ENCODE assay signal across 14 mouse cellular contexts in genomic region chr9:53072088-53072487, GRCm38 (mm10).
DNase-seq lines count a peak whose midpoint lies in the region; ATAC-seq and TF ChIP-seq lines count a peak whose summit lies in the region.
"Had no signal": no experiment of that assay in that cellular context is flagged by ENCODE, and none has a peak within 500 bp of the region (broad histone marks: within the 10 kb centered on the region; RNA-seq: fewer than 3 reads in every experiment).

No protein-coding gene starts in this region.

- no peaks in the 10 kb centered on the region for H3K9me3 ChIP-seq in embryonic facial prominence, embryonic 14.5 days (ENCODE audit: control insufficient read depth, low read length)
- no peaks in the 10 kb centered on the region for H3K9me3 ChIP-seq in embryonic facial prominence, embryonic 10.5 days
- no peaks in the 10 kb centered on the region for H3K9me3 ChIP-seq in limb, embryonic 12.5 days
- no peaks in the 10 kb centered on the region for H3K9me3 ChIP-seq in limb, embryonic 10.5 days (replicated peaks)
- no peaks in the 10 kb centered on the region for H3K9me3 ChIP-seq in forebrain, postnatal 0 days (ENCODE audit: low read length)
- H3K9me3 ChIP-seq: embryonic facial prominence, embryonic 13.5 days; intestine, embryonic 15.5 days had no signal

- H3K36me3 ChIP-seq in embryonic facial prominence, embryonic 14.5 days (ENCODE audit: control insufficient read depth, insufficient read depth, low read length) = no peaks in the 10 kb centered on the region
- H3K36me3 ChIP-seq in embryonic facial prominence, embryonic 10.5 days (replicated peaks) = no peaks in the 10 kb centered on the region
- H3K36me3 ChIP-seq in limb, embryonic 12.5 days = no peaks in the 10 kb centered on the region
- no peaks in the 10 kb centered on the region for H3K36me3 ChIP-seq in limb, embryonic 10.5 days
- no peaks in the 10 kb centered on the region for H3K36me3 ChIP-seq in forebrain, postnatal 0 days (ENCODE audit: insufficient read depth)
- H3K36me3 ChIP-seq: embryonic facial prominence, embryonic 13.5 days; intestine, embryonic 15.5 days had no signal

- WGBS in embryonic facial prominence, embryonic 14.5 days = 65% methylated on average over 9 of the region's 9 CpGs
- WGBS in embryonic facial prominence, embryonic 10.5 days = 93% methylated on average over 9 of the region's 9 CpGs
- WGBS in limb, embryonic 12.5 days = 84% methylated on average over 9 of the region's 9 CpGs
- 91% methylated on average over 9 of the region's 9 CpGs for WGBS in limb, embryonic 10.5 days
- 59% methylated on average over 9 of the region's 9 CpGs for WGBS in forebrain, postnatal 0 days

- H3K27ac ChIP-seq in embryonic facial prominence, embryonic 14.5 days (replicated peaks; ENCODE audit: low read depth, low read length) = no peak overlapping the region
- H3K27ac ChIP-seq in embryonic facial prominence, embryonic 10.5 days (replicated peaks) = no peak overlapping the region
- no peak overlapping the region for H3K27ac ChIP-seq in limb, embryonic 12.5 days
- no peak overlapping the region for H3K27ac ChIP-seq in limb, embryonic 10.5 days
- no peak overlapping the region for H3K27ac ChIP-seq in forebrain, postnatal 0 days (ENCODE audit: low read depth, low read length)
- H3K27ac ChIP-seq: embryonic facial prominence, embryonic 13.5 days; intestine, embryonic 15.5 days had no signal

- no peak overlapping the region for H3K9ac ChIP-seq in embryonic facial prominence, embryonic 14.5 days (ENCODE audit: low read depth, low read length)
- no peak overlapping the region for H3K9ac ChIP-seq in limb, embryonic 12.5 days (replicated peaks)
- no peak overlapping the region for H3K9ac ChIP-seq in forebrain, postnatal 0 days
- H3K9ac ChIP-seq: embryonic facial prominence, embryonic 13.5 days; intestine, embryonic 15.5 days had no signal

- no peaks in the 10 kb centered on the region for H3K4me1 ChIP-seq in embryonic facial prominence, embryonic 14.5 days (ENCODE audit: control insufficient read depth, insufficient read depth, low read length)
- peaks cover 3% of the 10 kb centered on the region; the same call in 1 of the 2 replicates for H3K4me1 ChIP-seq in embryonic facial prominence, embryonic 10.5 days
- peaks cover 3% of the 10 kb centered on the region; the same call in 1 of the 2 replicates for H3K4me1 ChIP-seq in limb, embryonic 12.5 days (replicated peaks)
- no peaks in the 10 kb centered on the region for H3K4me1 ChIP-seq in limb, embryonic 10.5 days
- H3K4me1 ChIP-seq in forebrain, postnatal 0 days (ENCODE audit: insufficient read depth) = no peaks in the 10 kb centered on the region
- H3K4me1 ChIP-seq: intestine, embryonic 15.5 days had no signal

- H3K27me3 ChIP-seq in embryonic facial prominence, embryonic 14.5 days (replicated peaks; ENCODE audit: control insufficient read depth, insufficient read depth, low read length) = no peaks in the 10 kb centered on the region
- no peaks in the 10 kb centered on the region for H3K27me3 ChIP-seq in embryonic facial prominence, embryonic 10.5 days (replicated peaks; ENCODE audit: low read depth, poor library complexity, severe bottlenecking)
- no peaks in the 10 kb centered on the region for H3K27me3 ChIP-seq in limb, embryonic 12.5 days
- no peaks in the 10 kb centered on the region for H3K27me3 ChIP-seq in limb, embryonic 10.5 days (ENCODE audit: low read depth, poor library complexity, severe bottlenecking)
- H3K27me3 ChIP-seq in forebrain, postnatal 0 days (ENCODE audit: insufficient read depth, low read length) = no peaks in the 10 kb centered on the region
- H3K27me3 ChIP-seq: embryonic facial prominence, embryonic 13.5 days; intestine, embryonic 15.5 days had no signal

- H3K4me3 ChIP-seq in embryonic facial prominence, embryonic 14.5 days (ENCODE audit: low read depth, low read length) = no peak overlapping the region
- H3K4me3 ChIP-seq in embryonic facial prominence, embryonic 10.5 days = no peak overlapping the region
- H3K4me3 ChIP-seq in limb, embryonic 12.5 days (replicated peaks) = no peak overlapping the region
- H3K4me3 ChIP-seq in limb, embryonic 10.5 days = no peak overlapping the region
- no peak overlapping the region for H3K4me3 ChIP-seq in forebrain, postnatal 0 days (ENCODE audit: low read depth, low read length)
- H3K4me3 ChIP-seq: embryonic facial prominence, embryonic 13.5 days; intestine, embryonic 15.5 days; myocyte had no signal

- H3K4me2 ChIP-seq in embryonic facial prominence, embryonic 14.5 days (ENCODE audit: low read depth, low read length) = no peak overlapping the region
- no peak overlapping the region for H3K4me2 ChIP-seq in limb, embryonic 12.5 days
- no peak overlapping the region for H3K4me2 ChIP-seq in forebrain, postnatal 0 days (ENCODE audit: low read depth)
- H3K4me2 ChIP-seq: embryonic facial prominence, embryonic 13.5 days; intestine, embryonic 15.5 days had no signal

- peak; percentile 50; the same call in 1 of the 2 replicates for ATAC-seq in embryonic facial prominence, embryonic 14.5 days (ENCODE audit: low read depth)
- ATAC-seq in limb, embryonic 12.5 days (ENCODE audit: insufficient number of reproducible peaks, insufficient read depth, low FRiP score, low TSS enrichment, low read depth) = 0 out of 2 replicates have a peak, but pooled peaks have one; percentile 42
- peak; percentile 64 for ATAC-seq in forebrain, postnatal 0 days
- ATAC-seq: intestine, embryonic 15.5 days had no signal

- TF ChIP-seq CTCF in forebrain, postnatal 0 days (IDR thresholded peaks at IDR 0.05; ENCODE audit: low read depth) = no peak

- DNase-seq in embryonic facial prominence, embryonic 14.5 days (ENCODE audit: low spot score) = peak; percentile 76
- no peak for DNase-seq in embryonic facial prominence, embryonic 10.5 days (ENCODE audit: low spot score)
- no peak for DNase-seq in limb, embryonic 10.5 days (ENCODE audit: low spot score)
- peak; percentile 22 for DNase-seq in forebrain, postnatal 0 days
- peak; percentile 58 to 73 for DNase-seq in layer of hippocampus, postnatal 14 days (ENCODE audit: low spot score in 2 of 2)
- DNase-seq in adrenal gland, postnatal 10 days = no peak
- no peak for DNase-seq in lung, postnatal 25 days (ENCODE audit: low spot score)
- DNase-seq: kidney, postnatal 36 days; lung, adult 2 months; right cerebral cortex, postnatal 4 days had no signal

Comparison
In these comparisons a context has a peak if more than half of its experiments do, and no peak if none do; other contexts are left out.
1. DNase-seq: peak in embryonic facial prominence, embryonic 14.5 days (single experiment), forebrain, postnatal 0 days (single experiment) and layer of hippocampus, postnatal 14 days (2 of 2); none in embryonic facial prominence, embryonic 10.5 days (single experiment), limb, embryonic 10.5 days (single experiment), adrenal gland, postnatal 10 days (single experiment) and lung, postnatal 25 days (single experiment).
2. Peak in every context shown above with its lines, with median percentiles within 50 percentile points of each other: ATAC-seq.